Mouse (Mus musculus): Measurements from ENCODE around the gene Grm1.

The Grm1 gene

DNA sequence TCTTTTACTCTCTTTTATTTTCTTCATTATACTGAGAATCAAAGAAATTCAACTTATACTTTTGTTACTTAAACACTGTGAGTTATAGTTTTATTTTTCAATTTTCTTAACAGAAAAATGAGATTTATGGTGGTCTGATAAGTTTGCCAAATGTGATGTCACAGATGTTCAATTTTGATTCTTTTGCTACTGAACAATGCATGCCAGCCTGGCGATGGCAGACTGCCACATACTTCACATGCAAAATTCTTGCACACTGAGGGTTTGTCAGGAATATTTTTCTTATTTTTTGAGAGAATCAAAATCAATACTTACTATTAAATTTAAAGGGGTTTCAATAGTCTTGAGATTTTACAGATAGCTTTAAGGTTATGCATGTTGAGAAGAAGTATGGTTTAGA, 251.0 kb downstream of the Grm1 start:
- no peak for DNase-seq (ENCODE audit: low spot score in 2 of 2)

DNA sequence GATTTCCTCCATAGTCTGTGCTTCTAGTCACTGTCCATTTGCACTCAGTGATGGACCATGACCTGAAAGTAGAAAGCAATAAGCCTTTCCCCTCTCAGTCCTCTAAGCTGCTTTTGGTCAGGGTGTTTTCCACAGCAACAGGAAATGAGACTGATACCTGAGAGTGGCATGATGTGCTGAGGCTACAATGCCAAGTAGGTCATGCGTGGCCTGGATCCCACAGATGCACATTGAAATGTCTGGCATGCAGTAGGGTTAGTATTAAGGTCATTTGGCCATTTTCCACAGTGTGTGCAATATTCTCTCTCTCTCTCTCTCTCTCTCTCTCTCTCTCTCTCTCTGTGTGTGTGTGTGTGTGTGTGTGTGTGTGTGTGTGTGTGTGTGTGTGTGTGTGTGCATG, 254.8 kb downstream of the Grm1 start:
- no peak for DNase-seq (ENCODE audit: low spot score in 2 of 2)

DNA sequence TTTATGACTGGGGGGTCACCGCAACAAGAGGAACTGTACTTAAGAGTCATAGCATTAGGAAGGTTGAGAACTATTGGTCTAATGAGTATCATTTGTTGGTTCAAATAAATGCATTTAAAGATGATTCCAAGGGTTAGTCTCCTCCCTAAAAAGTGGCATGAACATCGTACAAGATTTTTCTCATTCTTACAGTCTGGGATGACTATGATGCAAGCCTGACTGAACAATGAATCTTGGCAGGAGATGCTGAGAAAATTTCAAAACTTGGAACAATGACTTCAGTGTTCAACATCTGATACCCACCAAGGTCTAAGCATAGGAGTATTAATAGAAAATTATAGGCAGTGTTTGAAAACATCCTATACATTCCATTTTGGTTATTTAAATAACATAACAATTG, 264.1 kb downstream of the Grm1 start:
- no peak for DNase-seq (ENCODE audit: low spot score in 2 of 2)

DNA sequence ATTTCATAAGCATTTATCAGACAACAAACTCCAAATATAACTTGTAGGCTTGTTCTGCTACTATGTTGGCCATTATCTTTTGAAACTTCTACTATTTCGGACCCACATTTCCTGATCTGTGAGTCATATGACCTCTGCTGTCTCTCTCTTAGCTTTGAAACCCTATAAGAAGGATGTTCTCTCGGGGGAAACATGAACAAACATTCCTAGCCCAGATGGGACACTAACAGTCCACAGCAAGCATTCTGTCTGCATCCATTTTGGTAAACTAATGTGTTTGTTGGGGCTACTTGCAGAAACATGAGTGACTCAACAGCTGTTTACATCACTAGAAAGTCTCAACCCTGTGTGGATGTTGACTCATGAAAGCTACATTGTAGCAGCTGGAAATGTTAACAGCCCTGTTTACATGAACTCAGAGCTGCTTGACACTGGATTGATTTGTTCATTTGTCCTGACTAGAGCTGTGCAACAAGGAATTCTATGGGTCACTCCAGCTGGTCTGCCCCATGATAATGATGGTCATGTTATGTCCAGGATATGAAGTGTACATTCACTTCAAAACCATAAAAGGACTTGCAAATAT, 267.4 kb downstream of the Grm1 start:
- DNase-seq (ENCODE audit: low spot score in 2 of 2) = no peak

DNA sequence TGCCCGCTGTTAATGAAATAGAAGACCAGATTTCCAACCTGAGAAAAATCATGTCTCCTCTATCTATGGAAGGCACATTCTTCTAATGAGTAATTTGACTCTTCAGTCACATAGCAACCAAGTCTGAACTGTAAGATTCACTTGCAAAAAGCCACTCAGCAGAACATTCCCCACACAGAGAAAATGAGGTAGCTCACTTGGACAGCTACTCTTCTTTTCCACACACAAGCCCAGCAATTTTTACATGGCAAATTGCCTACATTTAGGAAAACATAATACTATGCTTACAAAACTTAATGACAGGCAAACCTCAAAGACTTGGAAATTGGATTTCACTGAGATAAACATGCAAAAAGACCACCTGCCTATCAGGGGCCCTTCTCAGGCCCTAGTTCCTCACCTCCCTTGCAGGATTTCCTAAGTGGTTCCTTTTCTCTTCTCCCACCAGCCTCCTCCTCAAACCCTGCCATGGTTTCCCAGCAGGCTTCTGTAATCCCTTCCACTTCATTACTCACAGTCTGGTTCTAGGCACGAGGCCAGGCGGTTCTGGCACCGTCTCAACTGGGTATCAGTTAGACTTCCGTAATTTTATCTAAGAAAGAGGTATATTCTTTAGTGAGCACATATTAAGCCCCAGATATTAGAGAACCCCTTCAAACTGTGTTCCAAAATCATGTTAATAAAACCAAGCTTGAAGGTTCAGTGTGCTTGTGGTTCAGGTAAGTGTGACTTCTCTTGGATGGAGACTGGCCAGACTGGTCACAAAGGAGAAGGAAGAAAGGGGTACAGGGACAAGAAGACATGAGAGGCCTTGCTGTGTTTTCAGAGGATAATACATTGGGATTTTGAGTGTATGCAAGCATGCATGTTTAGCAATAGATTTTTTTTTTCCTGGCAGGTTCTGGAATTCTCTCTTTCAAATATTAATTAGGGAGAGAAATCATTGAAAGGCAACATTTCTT, 269.1 kb downstream of the Grm1 start:
- DNase-seq (ENCODE audit: low spot score in 2 of 2) = no peak

DNA sequence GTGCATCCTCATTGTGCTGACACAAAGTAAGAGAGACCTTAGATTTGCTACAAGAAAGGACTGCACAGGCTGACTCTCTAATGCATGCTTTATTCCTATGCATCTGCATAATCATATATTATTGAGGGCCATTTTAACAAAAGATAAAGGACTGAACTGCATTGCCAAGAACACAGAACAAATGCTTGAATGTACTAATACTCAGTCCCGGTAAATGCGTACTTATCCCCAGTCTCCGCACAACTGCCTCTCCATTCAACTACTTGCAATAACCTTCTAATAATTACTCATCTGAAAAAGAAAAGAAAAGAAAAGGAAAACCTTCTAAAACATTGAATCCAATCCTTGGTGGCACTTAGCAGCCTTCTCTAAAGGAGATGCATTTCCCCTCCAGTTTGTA, 272.4 kb downstream of the Grm1 start:
- DNase-seq (ENCODE audit: low spot score in 2 of 2) = no peak

DNA sequence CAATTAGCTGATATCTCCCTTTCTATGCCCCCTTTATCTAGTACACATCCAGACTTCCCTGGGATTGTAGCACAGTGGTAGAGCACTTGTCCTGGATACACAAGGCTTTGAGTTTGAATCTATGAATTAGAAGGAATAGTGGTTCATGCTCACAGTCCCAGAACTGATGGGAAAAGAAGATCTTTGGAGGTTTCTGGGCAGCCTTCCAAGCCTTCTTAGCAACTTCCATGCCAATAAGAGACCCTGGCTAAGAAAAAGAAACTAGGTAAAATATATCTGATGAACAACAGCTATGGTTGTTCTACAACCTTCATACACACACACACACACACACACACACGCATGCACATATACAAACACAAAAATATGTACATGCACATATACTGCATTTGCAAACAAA, 286.8 kb downstream of the Grm1 start:
- DNase-seq (ENCODE audit: low spot score in 2 of 2) = no peak

- DNase-seq (ENCODE audit: low spot score in 2 of 2) = no peak
These were observed 291.7 kb downstream of the Grm1 start for GRCm38 (mm10) chr10:10790458-10790857.

DNA sequence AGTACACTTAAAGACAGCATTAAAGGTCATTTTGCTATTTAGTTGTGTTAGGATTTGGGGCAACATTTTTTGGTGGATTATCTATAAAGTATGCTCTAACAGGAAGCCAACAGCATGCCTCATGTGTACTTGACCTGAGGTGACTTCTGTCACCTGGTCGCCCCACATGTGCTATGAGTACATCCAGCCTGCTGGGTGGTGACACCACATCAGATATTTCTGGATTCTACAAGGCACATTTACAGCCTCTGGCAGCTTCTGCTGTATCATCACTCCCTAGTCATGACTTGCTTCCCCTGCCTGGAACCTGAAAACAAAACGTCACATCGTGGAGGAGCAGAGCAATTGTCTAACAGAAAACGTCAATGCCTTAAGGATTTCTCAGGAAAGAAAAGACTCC, 292.2 kb downstream of the Grm1 start:
- peak; percentile 5 to 6 for DNase-seq (ENCODE audit: low spot score in 2 of 2)

DNA sequence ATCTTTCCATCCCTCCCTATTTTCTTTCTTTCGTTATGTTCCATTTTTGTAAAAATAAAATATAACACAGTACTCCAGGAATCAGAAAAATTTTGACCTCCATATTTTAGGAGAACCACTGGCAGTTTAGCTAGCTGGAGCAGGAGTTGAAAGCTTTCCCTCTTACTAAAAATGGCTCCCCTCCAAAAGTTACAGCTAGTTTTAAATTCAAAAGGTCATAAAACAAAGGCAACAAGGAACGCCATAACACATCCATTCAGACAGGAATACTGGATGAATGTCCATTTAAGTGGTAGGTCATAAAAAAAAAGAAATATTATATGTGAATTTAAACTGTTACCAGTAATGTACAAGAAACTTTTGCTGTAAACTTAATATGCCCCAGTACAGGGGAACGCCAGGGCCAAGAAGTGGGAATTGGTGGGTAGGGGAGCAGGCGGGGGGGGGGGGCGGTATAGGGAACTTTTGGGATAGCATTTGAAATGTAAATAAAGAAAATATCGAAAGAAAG, 294.2 kb downstream of the Grm1 start:
- DNase-seq (ENCODE audit: low spot score in 2 of 2) = no peak

DNA sequence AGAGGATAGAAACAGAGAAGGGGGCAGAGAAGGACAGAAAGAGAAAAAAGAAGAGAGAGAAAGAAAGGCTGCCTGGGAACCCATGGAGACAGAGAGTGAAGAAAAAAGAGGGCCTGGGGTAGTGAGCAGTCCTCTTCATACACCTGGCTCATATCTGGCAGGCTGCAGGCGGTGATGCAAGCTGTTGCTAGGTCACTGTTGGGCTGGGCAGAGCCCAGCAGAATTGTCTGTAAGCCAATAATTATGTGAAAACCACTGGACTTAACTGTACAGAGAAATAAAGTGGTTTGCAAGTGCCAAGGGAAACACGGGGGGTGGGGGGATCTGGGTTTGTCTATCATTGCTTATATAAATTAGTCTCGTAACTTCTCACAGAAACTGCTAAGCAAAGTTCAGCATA, 297.0 kb downstream of the Grm1 start:
- no peak for DNase-seq (ENCODE audit: low spot score in 2 of 2)

- no peak for DNase-seq (ENCODE audit: low spot score in 2 of 2)
These were observed 307.3 kb downstream of the Grm1 start for GRCm38 (mm10) chr10:10774827-10775226.

- no peak for DNase-seq (ENCODE audit: low spot score in 2 of 2)
These were observed 319.1 kb downstream of the Grm1 start for GRCm38 (mm10) chr10:10763015-10763414.

DNA sequence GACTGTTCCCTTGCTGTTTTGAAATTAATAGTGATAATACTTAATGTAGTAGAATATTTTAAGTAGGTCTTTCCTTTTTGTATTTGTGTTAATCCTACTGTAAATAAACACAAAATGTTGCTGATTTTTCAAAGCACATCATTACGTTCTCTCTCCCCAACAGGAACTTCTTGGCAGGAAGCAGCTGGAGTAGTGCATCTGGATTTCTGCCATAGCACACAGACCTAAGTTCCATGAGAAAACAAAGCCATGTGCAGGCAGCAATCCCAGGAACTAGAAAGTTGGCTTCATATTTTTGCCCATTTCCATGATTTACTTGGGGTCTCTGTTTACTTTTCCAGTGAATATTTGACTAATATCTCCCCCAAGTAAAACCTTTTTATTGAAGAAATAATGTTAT, 320.9 kb downstream of the Grm1 start:
- DNase-seq (ENCODE audit: low spot score in 2 of 2) = peak; percentile 3 to 15

DNA sequence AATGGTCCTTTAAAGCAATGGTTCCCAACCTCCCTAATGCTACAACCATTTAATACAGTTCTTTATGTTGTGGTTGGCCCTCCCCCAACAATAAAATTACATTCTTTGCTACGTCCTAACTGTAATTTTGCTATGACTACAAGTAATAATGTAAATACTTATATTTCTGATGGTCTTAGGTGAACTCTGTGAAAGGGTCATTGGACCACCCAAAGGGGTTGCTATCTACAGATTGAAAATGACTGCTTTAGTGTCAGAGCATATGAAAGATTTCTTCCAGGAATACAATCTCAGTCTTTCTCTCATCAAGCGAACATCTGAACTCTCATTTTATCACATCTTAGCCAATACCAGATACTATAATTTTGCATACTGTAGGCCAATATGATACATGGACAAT, 321.4 kb downstream of the Grm1 start:
- DNase-seq (ENCODE audit: low spot score in 2 of 2) = no peak

- DNase-seq (ENCODE audit: low spot score in 2 of 2) = no peak
These were observed 331.1 kb downstream of the Grm1 start for GRCm38 (mm10) chr10:10751033-10751432.

DNA sequence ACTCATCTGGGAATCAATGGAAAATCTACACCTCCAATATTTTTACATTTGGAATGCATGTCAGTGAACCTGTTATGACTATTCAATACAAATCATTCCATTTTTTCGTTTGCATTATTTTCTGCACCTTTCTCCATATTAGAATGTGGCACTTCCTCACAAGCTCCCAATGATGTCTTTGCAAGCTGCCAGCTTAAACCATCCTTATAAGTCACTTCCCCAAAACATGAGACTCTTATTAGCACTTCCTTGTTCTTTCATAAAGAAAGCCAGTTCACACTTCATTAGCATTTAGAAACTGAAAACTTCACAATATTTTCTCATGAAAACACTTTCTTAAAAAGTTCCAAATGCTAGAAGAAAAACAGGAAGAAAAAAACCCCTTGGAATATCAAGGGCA, 338.1 kb downstream of the Grm1 start:
- no peak for DNase-seq (ENCODE audit: low spot score in 2 of 2)

- no peak for DNase-seq (ENCODE audit: low spot score in 2 of 2)
These were observed 340.0 kb downstream of the Grm1 start for GRCm38 (mm10) chr10:10742172-10742571.

- no peak for DNase-seq (ENCODE audit: low spot score in 2 of 2)
These were observed 340.8 kb downstream of the Grm1 start for GRCm38 (mm10) chr10:10741314-10741713.

DNA sequence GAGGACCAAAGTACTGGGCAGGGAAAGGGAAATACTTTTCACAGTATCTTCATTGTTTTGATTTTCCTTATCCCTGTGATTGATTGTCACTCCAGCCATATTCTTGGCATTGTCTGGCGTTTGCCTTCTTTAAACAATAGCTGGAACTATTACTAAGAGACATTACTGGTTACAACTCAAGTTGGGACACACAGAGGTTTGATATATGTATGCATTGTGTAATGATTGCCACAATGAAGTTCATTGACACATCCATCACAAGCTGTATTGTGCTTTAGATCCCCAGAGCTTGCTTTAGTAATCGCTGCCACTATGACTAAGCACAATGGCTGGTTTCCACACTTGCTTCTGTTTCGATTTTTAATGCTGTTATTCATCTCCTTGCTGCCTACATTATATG, 341.4 kb downstream of the Grm1 start:
- DNase-seq (ENCODE audit: low spot score in 2 of 2) = no peak

DNA sequence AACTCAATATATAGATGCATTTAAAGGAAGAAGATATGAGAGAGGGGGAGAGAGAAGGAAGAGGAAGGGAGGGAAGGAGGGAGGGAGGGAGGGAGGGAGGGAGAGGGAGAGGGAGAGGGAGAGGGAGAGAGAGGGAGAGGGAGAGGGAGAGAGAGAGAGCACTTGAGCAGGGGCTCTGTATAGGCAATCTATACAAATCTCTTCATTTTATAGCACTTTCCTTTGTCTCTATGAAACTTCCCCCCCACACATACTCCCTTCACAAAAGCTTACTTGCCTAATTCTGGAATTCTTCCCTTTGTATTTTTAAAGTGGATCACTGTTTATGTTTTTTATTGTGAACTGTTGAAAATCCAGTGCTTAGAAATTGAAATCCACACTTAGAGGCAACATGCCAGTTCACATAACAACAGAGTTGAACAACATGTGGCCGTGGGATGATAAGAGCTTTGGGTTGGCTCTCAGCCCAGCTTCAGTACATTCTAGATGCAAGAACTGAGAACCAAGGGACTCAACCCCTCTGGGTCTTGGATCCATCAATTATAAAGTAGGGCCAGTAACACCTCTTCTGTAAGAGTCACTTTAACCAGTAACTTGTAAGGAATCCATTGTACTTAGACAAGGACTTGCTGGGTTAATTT, 345.0 kb downstream of the Grm1 start:
- peak in 1 of 2 experiments; percentile 28 for DNase-seq (ENCODE audit: low spot score in 2 of 2)

DNA sequence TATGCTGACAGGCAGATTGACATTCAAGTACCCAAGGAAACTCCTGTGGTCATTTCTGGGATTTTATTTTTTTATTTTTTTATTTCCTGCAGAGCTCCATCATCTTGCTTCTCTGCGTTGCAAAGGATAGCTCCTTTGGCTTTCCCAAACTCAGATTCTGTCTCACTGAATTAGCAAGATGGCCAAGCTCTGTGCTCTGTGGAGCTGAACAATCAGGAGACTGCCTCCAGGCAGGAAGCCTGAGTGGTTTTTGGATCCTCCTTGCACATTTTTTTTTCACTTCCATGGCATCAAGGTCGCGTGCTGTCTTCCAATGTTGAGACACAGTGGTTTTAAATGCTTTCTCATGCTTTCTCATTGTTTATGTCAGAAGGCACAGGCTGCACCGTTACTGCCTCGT, 347.6 kb downstream of the Grm1 start:
- DNase-seq (ENCODE audit: low spot score in 2 of 2) = no peak

GRCm38 (mm10) chr10:10733092-10733491, 349.1 kb downstream of the Grm1 start:
- DNase-seq (ENCODE audit: low spot score in 2 of 2) = no peak
